Mouse (Mus musculus): Measurements from ENCODE around the gene Chst15. TPM values are rescaled to one million over a fixed set of nuclear protein-coding genes. Genes with fewer than 3 reads are reported as not detected.

Gene Chst15
- polyA plus RNA-seq, 1 experiment from 2014 or later, result 4.4 TPM

DNA sequence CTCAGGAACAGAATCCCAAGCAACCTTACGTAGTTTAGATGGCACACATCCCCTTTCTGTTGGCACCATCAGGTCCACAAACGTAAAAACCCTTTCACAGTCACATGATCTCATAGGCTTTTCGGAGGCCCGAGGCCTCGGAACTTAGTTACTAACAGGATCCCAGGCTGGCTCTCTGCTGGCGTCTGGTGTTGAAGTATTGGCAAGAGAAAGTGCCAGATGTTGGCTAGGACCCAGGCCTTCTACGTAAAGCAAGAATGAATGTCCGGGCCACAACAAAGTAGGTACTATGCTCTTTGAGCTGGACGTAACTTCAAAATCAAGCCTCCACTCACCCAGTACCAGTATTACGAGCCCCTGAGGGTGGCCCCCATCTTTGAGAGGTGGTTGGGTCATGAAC is 103.0 kb downstream of the Chst15 start:
- Histone ChIP-seq H3K27ac (no peak overlapping the region), H3K36me3 (ENCODE audit: inconsistent target) (no peaks in the 10 kb centered on the region), H3K79me2 (ENCODE audit: inconsistent target) (no peaks in the 10 kb centered on the region), H3K4me3 (ENCODE audit: inconsistent target) (no peak overlapping the region)
- WGBS (ENCODE audit: missing documents), result 80% methylated on average over 10 of the region's 10 CpGs

DNA sequence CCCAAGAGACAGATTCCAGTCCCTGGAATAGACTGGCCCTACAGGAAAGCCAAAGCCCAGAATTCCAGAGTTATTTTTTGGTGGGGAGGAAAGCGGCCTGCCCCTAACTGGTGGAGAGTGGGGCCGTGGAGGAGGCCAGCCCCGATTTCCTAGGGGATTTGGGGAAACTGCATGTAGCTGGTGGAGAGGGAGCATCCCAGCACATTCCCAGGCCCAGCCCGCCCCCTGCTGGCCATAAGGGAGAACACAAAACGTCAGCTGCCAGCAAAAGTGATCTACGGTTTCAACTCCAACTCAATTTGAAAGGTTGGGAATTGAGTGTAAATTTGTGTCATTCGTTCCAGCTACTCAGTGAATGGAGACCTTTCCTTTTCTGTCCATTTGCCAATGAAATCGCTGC is 103.6 kb downstream of the Chst15 start:
- 21% methylated on average over 8 of the region's 8 CpGs for WGBS (ENCODE audit: missing documents)

GRCm38 (mm10) chr7:132211920-132212701 is 104.9 kb downstream of the Chst15 start:
- H3K36me3 ChIP-seq (ENCODE audit: inconsistent target), result no peaks in the 10 kb centered on the region
- WGBS (ENCODE audit: missing documents), result 81% methylated on average over 6 of the region's 6 CpGs
- H3K4me3 ChIP-seq (ENCODE audit: inconsistent target), result no peak overlapping the region
- no peaks in the 10 kb centered on the region for H3K79me2 ChIP-seq (ENCODE audit: inconsistent target)
- H3K27ac ChIP-seq, result no peak overlapping the region

More for the DNA sequence above, 103.6 kb downstream of the Chst15 start:
- Histone ChIP-seq H3K27ac (no peak overlapping the region), H3K4me3 (ENCODE audit: inconsistent target) (no peak overlapping the region), H3K79me2 (ENCODE audit: inconsistent target) (no peaks in the 10 kb centered on the region), H3K36me3 (ENCODE audit: inconsistent target) (no peaks in the 10 kb centered on the region)

GRCm38 (mm10) chr7:132210616-132211015 is 106.4 kb downstream of the Chst15 start:
- Histone ChIP-seq H3K4me3 (ENCODE audit: inconsistent target) (no peak overlapping the region), H3K79me2 (ENCODE audit: inconsistent target) (no peaks in the 10 kb centered on the region), H3K27ac (no peak overlapping the region), H3K36me3 (ENCODE audit: inconsistent target) (no peaks in the 10 kb centered on the region)
- WGBS (ENCODE audit: missing documents), result 87% methylated on average over 5 of the region's 5 CpGs

DNA sequence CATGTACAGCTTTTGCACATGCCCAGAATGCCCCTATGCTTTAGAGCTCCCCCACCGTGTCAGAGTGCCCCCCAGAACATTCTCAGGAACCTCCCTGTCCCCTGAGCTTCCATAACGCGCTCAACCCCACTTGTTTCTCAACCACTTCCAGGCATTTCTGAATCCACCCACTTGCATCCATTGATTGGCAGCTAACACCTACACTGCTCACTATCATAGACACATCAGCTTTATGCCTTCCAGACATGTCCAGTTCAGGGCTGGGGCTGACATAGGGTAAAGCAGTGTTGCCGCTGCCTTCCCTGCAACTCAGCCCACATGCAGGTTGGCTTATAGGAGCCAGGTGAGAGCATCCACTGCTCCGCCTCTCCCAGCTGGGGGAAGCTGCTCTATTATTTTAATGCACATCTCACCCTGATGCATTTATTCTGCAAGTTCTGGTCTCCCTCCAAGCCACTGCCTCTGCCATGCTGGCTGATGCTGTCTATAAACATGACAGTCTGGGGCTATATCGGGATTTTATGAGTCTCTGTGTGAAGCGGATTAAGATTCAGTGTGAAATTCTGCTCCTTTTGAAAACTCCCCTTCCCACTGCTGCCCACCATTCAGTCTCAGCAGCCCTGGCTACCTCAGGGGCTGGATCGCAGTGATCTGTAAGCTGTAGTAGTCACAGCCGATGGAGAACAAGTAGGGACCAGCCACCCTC is 107.9 kb downstream of the Chst15 start:
- Histone ChIP-seq H3K79me2 (ENCODE audit: inconsistent target) (no peaks in the 10 kb centered on the region), H3K4me3 (ENCODE audit: inconsistent target) (no peak overlapping the region), H3K27ac (no peak overlapping the region), H3K36me3 (ENCODE audit: inconsistent target) (no peaks in the 10 kb centered on the region)
- 85% methylated on average over 9 of the region's 9 CpGs for WGBS (ENCODE audit: missing documents)

- Histone ChIP-seq H3K79me2 (ENCODE audit: inconsistent target) (no peaks in the 10 kb centered on the region), H3K36me3 (ENCODE audit: inconsistent target) (no peaks in the 10 kb centered on the region), H3K27ac (no peak overlapping the region), H3K4me3 (ENCODE audit: inconsistent target) (no peak overlapping the region)
- WGBS (ENCODE audit: missing documents), result 21% methylated on average over 1 of the region's 1 CpGs
These were observed 112.9 kb downstream of the Chst15 start for GRCm38 (mm10) chr7:132204073-132204612.

DNA sequence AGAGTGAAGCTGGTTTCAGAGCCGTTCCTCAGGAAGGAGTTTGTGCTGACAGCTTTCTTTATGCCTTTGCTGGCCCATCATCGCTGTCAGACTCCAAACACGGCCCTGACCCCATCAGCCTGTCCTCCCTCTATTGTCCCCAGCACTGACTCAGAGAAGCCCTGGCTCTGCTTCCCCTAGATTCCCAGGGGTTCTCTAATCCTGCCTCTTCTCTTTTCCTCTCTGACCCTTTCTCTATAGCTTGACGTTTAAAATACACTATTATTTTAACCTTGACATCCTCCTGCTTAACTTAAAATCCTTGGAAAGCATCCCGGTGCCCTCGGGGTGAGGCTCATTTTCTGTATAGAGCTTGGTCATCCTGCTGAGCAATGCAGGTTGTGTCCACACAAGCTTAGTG is 117.3 kb downstream of the Chst15 start:
- 61% methylated on average over 6 of the region's 6 CpGs for WGBS (ENCODE audit: missing documents)
- Histone ChIP-seq H3K4me3 (ENCODE audit: inconsistent target) (no peak overlapping the region), H3K36me3 (ENCODE audit: inconsistent target) (no peaks in the 10 kb centered on the region), H3K79me2 (ENCODE audit: inconsistent target) (no peaks in the 10 kb centered on the region), H3K27ac (no peak overlapping the region)

- Histone ChIP-seq H3K4me3 (ENCODE audit: inconsistent target) (no peak overlapping the region), H3K36me3 (ENCODE audit: inconsistent target) (no peaks in the 10 kb centered on the region), H3K27ac (no peak overlapping the region), H3K79me2 (ENCODE audit: inconsistent target) (no peaks in the 10 kb centered on the region)
- WGBS (ENCODE audit: missing documents), result 80% methylated on average over 1 of the region's 1 CpGs
These were observed 118.2 kb downstream of the Chst15 start for GRCm38 (mm10) chr7:132198806-132199205.

GRCm38 (mm10) chr7:132197817-132198475 is 119.1 kb downstream of the Chst15 start:
- H3K27ac ChIP-seq, result no peak overlapping the region
- H3K4me3 ChIP-seq (ENCODE audit: inconsistent target), result no peak overlapping the region
- H3K79me2 ChIP-seq (ENCODE audit: inconsistent target), result no peaks in the 10 kb centered on the region
- 46% methylated on average over 5 of the region's 7 CpGs for WGBS (ENCODE audit: missing documents)
- no peaks in the 10 kb centered on the region for H3K36me3 ChIP-seq (ENCODE audit: inconsistent target)

DNA sequence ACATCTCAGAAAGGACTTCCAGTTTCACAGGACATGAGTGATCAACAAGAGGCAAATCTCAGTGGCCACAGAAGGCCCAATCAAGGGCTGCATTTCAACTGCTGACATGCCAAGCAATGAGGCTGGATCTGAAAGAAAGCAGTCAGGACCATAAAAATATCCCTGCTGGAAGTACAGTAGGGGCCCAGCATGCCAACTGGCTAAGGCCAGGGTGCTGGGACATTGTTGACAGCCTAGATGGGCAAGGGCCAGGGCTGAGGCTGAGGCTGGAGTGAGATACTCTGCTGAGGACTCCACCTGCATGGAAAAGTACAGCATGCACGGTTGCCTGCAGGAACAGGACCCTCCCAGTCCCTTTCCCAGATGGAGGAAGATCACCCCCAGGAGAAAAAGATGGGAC is 120.4 kb downstream of the Chst15 start:
- Histone ChIP-seq H3K27ac (no peak overlapping the region), H3K36me3 (ENCODE audit: inconsistent target) (no peaks in the 10 kb centered on the region), H3K4me3 (ENCODE audit: inconsistent target) (no peak overlapping the region), H3K79me2 (ENCODE audit: inconsistent target) (no peaks in the 10 kb centered on the region)
- WGBS (ENCODE audit: missing documents), result 67% methylated on average over 1 of the region's 1 CpGs

GRCm38 (mm10) chr7:132193606-132194005 is 123.4 kb downstream of the Chst15 start:
- 90% methylated on average over 2 of the region's 2 CpGs for WGBS (ENCODE audit: missing documents)
- H3K27ac ChIP-seq, result no peak overlapping the region
- H3K36me3 ChIP-seq (ENCODE audit: inconsistent target), result no peaks in the 10 kb centered on the region
- H3K79me2 ChIP-seq (ENCODE audit: inconsistent target), result no peaks in the 10 kb centered on the region
- no peak overlapping the region for H3K4me3 ChIP-seq (ENCODE audit: inconsistent target)

DNA sequence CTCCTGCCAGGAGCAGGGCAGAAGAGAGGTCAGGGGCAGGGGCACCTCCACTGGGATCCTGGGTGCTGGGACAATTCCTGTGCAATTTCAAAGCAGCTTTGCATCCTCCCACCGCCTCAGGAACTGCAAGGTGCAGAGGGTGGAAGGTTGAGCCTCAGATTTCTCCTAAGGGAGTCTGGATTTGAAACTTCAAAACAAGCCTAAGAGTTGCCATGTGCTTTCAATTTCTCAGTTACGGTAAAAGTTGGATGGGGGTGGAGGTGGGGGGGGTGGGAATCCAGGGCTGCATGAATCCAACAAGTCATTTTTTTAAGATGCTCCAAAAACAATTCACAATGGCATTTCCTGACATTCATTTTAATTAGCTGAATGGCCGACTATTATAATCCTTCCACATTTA is 129.6 kb downstream of the Chst15 start:
- Histone ChIP-seq H3K4me3 (ENCODE audit: inconsistent target) (no peak overlapping the region), H3K36me3 (ENCODE audit: inconsistent target) (no peaks in the 10 kb centered on the region), H3K79me2 (ENCODE audit: inconsistent target) (no peaks in the 10 kb centered on the region), H3K27ac (no peak overlapping the region)
- WGBS (ENCODE audit: missing documents), result 74% methylated on average over 3 of the region's 3 CpGs

All from macrophage (primary cell).